Mouse (Mus musculus) limb, embryonic 14.5 days (tissue): ENCODE measurements around the gene Clcn7. TPM values are rescaled to one million over a fixed set of nuclear protein-coding genes. Genes with fewer than 3 reads are reported as not detected.

Experiments used
- ATAC-seq: fragments of 200-750 bp; cut with Nextera tagmentation; 2 replicates; pipeline ENCODE4 v1.8.0; 2017; ENCODE audit warnings: low read depth, moderate number of reproducible peaks, moderate TSS enrichment; ENCODE audit not compliant: low FRiP score
- DNase-seq: peaks from one replicate; pipeline ENCODE4 v3.0.0-alpha.2; 2015; ENCODE audit warnings: low spot score
- H3K27ac ChIP-seq: fragments of 300-500 bp; sonication (generic); replicated peaks from 2 replicates; pipeline ENCODE4 v1.5.1; 2014; ENCODE audit warnings: low read depth, mild to moderate bottlenecking, low read length, moderate library complexity, mixed read lengths
- H3K27me3 ChIP-seq: fragments of 300-500 bp; sonication (generic); 2 replicates; pipeline ENCODE4 v1.6.1; 2014; ENCODE audit warnings: low read length, mixed read lengths; ENCODE audit not compliant: control insufficient read depth, insufficient read depth
- H3K36me3 ChIP-seq: fragments of 300-500 bp; sonication (generic); 2 replicates; pipeline ENCODE4 v1.6.1; 2014; ENCODE audit warnings: mild to moderate bottlenecking, low read length, moderate library complexity, mixed read lengths; ENCODE audit not compliant: control insufficient read depth, insufficient read depth
- H3K4me1 ChIP-seq: fragments of 300-500 bp; sonication (generic); 2 replicates; pipeline ENCODE4 v1.6.1; 2014; ENCODE audit warnings: antibody characterized with exemption, low read length, mixed read lengths; ENCODE audit not compliant: control insufficient read depth, insufficient read depth
- H3K4me2 ChIP-seq: fragments of 300-500 bp; sonication (generic); replicated peaks from 2 replicates; pipeline ENCODE4 v1.6.1; 2014; ENCODE audit warnings: low read depth, mild to moderate bottlenecking, low read length, moderate library complexity; ENCODE audit not compliant: severe bottlenecking
- H3K4me3 ChIP-seq: fragments of 300-500 bp; sonication (generic); replicated peaks from 2 replicates; pipeline ENCODE4 v1.5.1; 2014; ENCODE audit warnings: low read length
- H3K9ac ChIP-seq: fragments of 300-500 bp; sonication (generic); 2 replicates; pipeline ENCODE4 v1.6.1; 2014; ENCODE audit warnings: mild to moderate bottlenecking, low read depth, low read length, moderate library complexity; ENCODE audit not compliant: severe bottlenecking
- H3K9me3 ChIP-seq: fragments of 300-500 bp; sonication (generic); 2 replicates; pipeline ENCODE4 v1.6.1; 2016; ENCODE audit warnings: low read length; ENCODE audit not compliant: control insufficient read depth
- POLR2A ChIP-seq: fragments of 200-500 bp; IDR thresholded peaks from 2 replicates; pipeline ENCODE4 v1.8.0; 2012; ENCODE audit warnings: inconsistent platforms, mild to moderate bottlenecking, moderate library complexity, borderline replicate concordance; ENCODE audit not compliant: insufficient read depth, insufficient read length; ENCODE audit errors: extremely low read depth
- WGBS: fragments of 180-500 bp; shearing (Covaris S2); extraction: QIAGEN DNeasy Blood & Tissue Kit; methylation state at CpG from one replicate; pipeline ENCODE4 v1.1.7; 2014; 5-methylcytosine and 5-hydroxymethylcytosine counted together
- polyA plus RNA-seq, 2 experiments: library from polyadenylated mRNA; depleted of rRNA in 1 of 2; stranded (reverse) in 1 of 2; unstranded in 1 of 2; fragments of >200 nt; fragmentation: Nextera tagmentation in 1 of 2; extraction: Ambion mirVana in 1 of 2; gene quantifications; 2 replicates each; pipeline versions ENCODE4 v1.2.1 to v1.2.3; 2012 to 2014

Clcn7 gene
- polyA plus RNA-seq, 2 experiments: 21.3 to 32.4 TPM

- H3K4me3 ChIP-seq: no peak overlapping the region
- no peaks in the 10 kb centered on the region for H3K4me1 ChIP-seq
- 70% methylated on average over 8 of the region's 8 CpGs for WGBS
- ATAC-seq: no peak
- H3K27me3 ChIP-seq: no peaks in the 10 kb centered on the region
- no peak for TF ChIP-seq POLR2A
- H3K9me3 ChIP-seq: no peaks in the 10 kb centered on the region
- no peak overlapping the region for H3K4me2 ChIP-seq
- H3K36me3 ChIP-seq: no peaks in the 10 kb centered on the region
- H3K9ac ChIP-seq: no peak overlapping the region
- no peak overlapping the region for H3K27ac ChIP-seq
- DNase-seq: peak; percentile 22
Measured at GRCm38 (mm10) chr17:25127079-25127478, 6.1 kb upstream of the Clcn7 start.

- no peak for TF ChIP-seq POLR2A
- Histone ChIP-seq H3K4me1 (no peaks in the 10 kb centered on the region), H3K36me3 (no peaks in the 10 kb centered on the region), H3K4me2 (no peak overlapping the region), H3K9me3 (no peaks in the 10 kb centered on the region), H3K27me3 (no peaks in the 10 kb centered on the region), H3K9ac (no peak overlapping the region), H3K27ac (no peak overlapping the region), H3K4me3 (no peak overlapping the region)
- ATAC-seq (no peak), DNase-seq (no peak)
- 73% methylated on average over 9 of the region's 9 CpGs for WGBS
Measured at GRCm38 (mm10) chr17:25127681-25128080, 5.5 kb upstream of the Clcn7 start.

GRCm38 (mm10) chr17:25130060-25130459 lies 3.1 kb upstream of the Clcn7 start:
- Histone ChIP-seq H3K27ac (no peak overlapping the region), H3K36me3 (no peaks in the 10 kb centered on the region), H3K27me3 (no peaks in the 10 kb centered on the region), H3K4me2 (no peak overlapping the region), H3K9ac (no peak overlapping the region), H3K9me3 (no peaks in the 10 kb centered on the region), H3K4me1 (peaks cover 8% of the 10 kb centered on the region), H3K4me3 (no peak overlapping the region)
- no peak for DNase-seq
- TF ChIP-seq POLR2A: no peak
- ATAC-seq: no peak
- WGBS: 100% methylated on average over 1 of the region's 1 CpGs

GRCm38 (mm10) chr17:25135622-25136021 lies 2.4 kb downstream of the Clcn7 start:
- H3K27ac ChIP-seq: no peak overlapping the region
- DNase-seq (no peak), ATAC-seq (no peak)
- no peak overlapping the region for H3K4me2 ChIP-seq
- no peak for TF ChIP-seq POLR2A
- WGBS: 81% methylated on average over 6 of the region's 6 CpGs
- no peak overlapping the region for H3K4me3 ChIP-seq
- peaks cover 1% of the 10 kb centered on the region; the same call in 1 of the 2 replicates for H3K36me3 ChIP-seq
- H3K9ac ChIP-seq: no peak overlapping the region
- H3K9me3 ChIP-seq: no peaks in the 10 kb centered on the region
- H3K27me3 ChIP-seq: no peaks in the 10 kb centered on the region
- peaks cover 8% of the 10 kb centered on the region for H3K4me1 ChIP-seq

- Histone ChIP-seq H3K4me3 (no peak overlapping the region), H3K4me2 (no peak overlapping the region), H3K36me3 (peaks cover 6% of the 10 kb centered on the region), H3K9ac (no peak overlapping the region), H3K27me3 (no peaks in the 10 kb centered on the region), H3K9me3 (no peaks in the 10 kb centered on the region), H3K4me1 (peaks cover 8% of the 10 kb centered on the region), H3K27ac (no peak overlapping the region)
- DNase-seq (no peak), ATAC-seq (no peak)
- no peak for TF ChIP-seq POLR2A
- WGBS: 92% methylated on average over 1 of the region's 1 CpGs
Measured at GRCm38 (mm10) chr17:25138803-25139202, 5.6 kb downstream of the Clcn7 start.

GRCm38 (mm10) chr17:25139960-25140359 lies 6.8 kb downstream of the Clcn7 start:
- no peak overlapping the region for H3K4me2 ChIP-seq
- no peaks in the 10 kb centered on the region for H3K9me3 ChIP-seq
- H3K4me1 ChIP-seq: no peaks in the 10 kb centered on the region
- no peak for TF ChIP-seq POLR2A
- ATAC-seq: no peak
- DNase-seq: no peak
- no peak overlapping the region for H3K27ac ChIP-seq
- H3K9ac ChIP-seq: no peak overlapping the region
- H3K27me3 ChIP-seq: no peaks in the 10 kb centered on the region
- WGBS: 67% methylated on average over 4 of the region's 4 CpGs
- peaks cover 6% of the 10 kb centered on the region for H3K36me3 ChIP-seq
- H3K4me3 ChIP-seq: no peak overlapping the region
